Mouse (Mus musculus) lung, postnatal 14 days (tissue): ENCODE results near the gene Dcst1.

ENCODE experiments used
- DNase-seq: peaks from one replicate; pipeline ENCODE4 v3.0.0; 2021

Gene Dcst1

GRCm38 (mm10) chr3:89330948-89331347 lies 34.1 kb downstream of the Dcst1 start:
- DNase-seq = no peak

- DNase-seq = no peak
Measured at GRCm38 (mm10) chr3:89330346-89330745, 34.7 kb downstream of the Dcst1 start.

- no peak for DNase-seq
Measured at GRCm38 (mm10) chr3:89328623-89329022, 36.4 kb downstream of the Dcst1 start.

- DNase-seq = no peak
Measured at GRCm38 (mm10) chr3:89327371-89327870, 37.6 kb downstream of the Dcst1 start.

GRCm38 (mm10) chr3:89325882-89326281 lies 39.2 kb downstream of the Dcst1 start:
- DNase-seq = no peak

GRCm38 (mm10) chr3:89322514-89323165 lies 42.4 kb downstream of the Dcst1 start, which contains the start of gene Efna3:
Efna3 (minus strand) TSS chr3:89322965.
- DNase-seq = peak; percentile 70

- DNase-seq = no peak
Measured at GRCm38 (mm10) chr3:89322131-89322500, 42.9 kb downstream of the Dcst1 start.

- no peak for DNase-seq
Measured at GRCm38 (mm10) chr3:89321183-89322130, 43.6 kb downstream of the Dcst1 start.

- DNase-seq = no peak
Measured at GRCm38 (mm10) chr3:89320581-89321182, 44.4 kb downstream of the Dcst1 start.

GRCm38 (mm10) chr3:89319591-89320350 lies 45.3 kb downstream of the Dcst1 start:
- no peak for DNase-seq

- no peak for DNase-seq
Measured at GRCm38 (mm10) chr3:89318971-89319590, 46.0 kb downstream of the Dcst1 start.

- no peak for DNase-seq
Measured at GRCm38 (mm10) chr3:89318316-89318715, 46.7 kb downstream of the Dcst1 start.

GRCm38 (mm10) chr3:89317246-89317645 lies 47.8 kb downstream of the Dcst1 start:
- DNase-seq = no peak

GRCm38 (mm10) chr3:89316833-89317232 lies 48.2 kb downstream of the Dcst1 start:
- DNase-seq = peak; percentile 90

- no peak for DNase-seq
Measured at GRCm38 (mm10) chr3:89315930-89316831, 48.9 kb downstream of the Dcst1 start.

GRCm38 (mm10) chr3:89315195-89315929 lies 49.7 kb downstream of the Dcst1 start:
- peak; percentile 90 for DNase-seq

- peak; percentile 47 for DNase-seq
Measured at GRCm38 (mm10) chr3:89314791-89315190, 50.3 kb downstream of the Dcst1 start.

GRCm38 (mm10) chr3:89314340-89314739 lies 50.7 kb downstream of the Dcst1 start:
- DNase-seq = peak; percentile 56

- DNase-seq = peak; percentile 78
Measured at GRCm38 (mm10) chr3:89308089-89308488, 57.0 kb downstream of the Dcst1 start.
